ENCODE assay signal across 33 mouse cellular contexts in genomic region chr3:55550962-55551361, GRCm38 (mm10).
DNase-seq lines count a peak whose midpoint lies in the region; ATAC-seq and TF ChIP-seq lines count a peak whose summit lies in the region.
"Had no signal": no experiment of that assay in that cellular context is flagged by ENCODE, and none has a peak within 500 bp of the region (broad histone marks: within the 10 kb centered on the region; RNA-seq: fewer than 3 reads in every experiment).

No protein-coding gene starts in this region.

- H3K4me2 ChIP-seq in intestine, embryonic 14.5 days (ENCODE audit: low read length): no peak overlapping the region
- H3K4me2 ChIP-seq in intestine, postnatal 0 days (replicated peaks; ENCODE audit: low read depth): no peak overlapping the region
- H3K4me2 ChIP-seq: embryonic facial prominence, embryonic 13.5 days; forebrain, embryonic 15.5 days; heart, embryonic 15.5 days; hindbrain, embryonic 14.5 days; intestine, embryonic 15.5 days; midbrain, embryonic 15.5 days; neural tube, embryonic 15.5 days had no signal

- TF ChIP-seq CTCF in intestine, postnatal 0 days (IDR thresholded peaks at IDR 0.05; ENCODE audit: low read depth): no peak

- H3K36me3 ChIP-seq in intestine, embryonic 14.5 days (ENCODE audit: control insufficient read depth, insufficient read depth, low read length): no peaks in the 10 kb centered on the region
- H3K36me3 ChIP-seq in intestine, postnatal 0 days (ENCODE audit: control insufficient read depth, insufficient read depth): no peaks in the 10 kb centered on the region
- H3K36me3 ChIP-seq in embryonic facial prominence, embryonic 10.5 days (replicated peaks): no peaks in the 10 kb centered on the region
- H3K36me3 ChIP-seq: embryonic facial prominence, embryonic 13.5 days; forebrain, embryonic 10.5 days; forebrain, embryonic 15.5 days; G1E; heart, embryonic 15.5 days; intestine, embryonic 15.5 days; midbrain, embryonic 10.5 days; midbrain, embryonic 15.5 days; neural tube, embryonic 15.5 days had no signal

- DNase-seq in embryo, embryonic 10 days (ENCODE audit: low spot score): peak; percentile 44
- no peak for DNase-seq in embryo, embryonic 9.5 days (ENCODE audit: extremely low spot score)
- DNase-seq in intestine, embryonic 14.5 days (ENCODE audit: low spot score): peak; percentile 21
- DNase-seq in embryonic facial prominence, embryonic 10.5 days (ENCODE audit: low spot score): peak; percentile 51
- peak; percentile 60 for DNase-seq in mesoderm, embryonic 11.5 days (ENCODE audit: low read depth, low spot score)
- DNase-seq in layer of hippocampus, postnatal 10 days (ENCODE audit: low spot score in 2 of 2): no peak
- DNase-seq: adrenal gland, postnatal 10 days; cerebellum, adult 9-10 months; gastrocnemius, adult 2 months; heart, postnatal 36 days; kidney, adult 8-10 months; kidney, postnatal 4 days; liver; lung, adult 2 months; lung, postnatal 10 days; right cerebral cortex, adult 18-20 months; spleen, adult 18-20 months; thymus, postnatal 25 days had no signal

- no peak overlapping the region for H3K27ac ChIP-seq in intestine, embryonic 14.5 days (ENCODE audit: low read depth)
- H3K27ac ChIP-seq in intestine, postnatal 0 days (ENCODE audit: low read depth, low read length): no peak overlapping the region
- 0 out of 2 replicates have a peak overlapping the region, but pooled peaks have one; percentile 48 for H3K27ac ChIP-seq in embryonic facial prominence, embryonic 10.5 days (replicated peaks)
- H3K27ac ChIP-seq: embryonic facial prominence, embryonic 13.5 days; forebrain, embryonic 10.5 days; forebrain, embryonic 15.5 days; gastrocnemius, adult 2 months; heart, embryonic 15.5 days; hindbrain, embryonic 14.5 days; intestine, embryonic 15.5 days; kidney, postnatal 0 days; left cerebral cortex, adult 2 months; liver, embryonic 14.5 days; midbrain, embryonic 10.5 days; midbrain, embryonic 15.5 days; neural tube, embryonic 15.5 days had no signal

- H3K4me1 ChIP-seq in intestine, embryonic 14.5 days (replicated peaks; ENCODE audit: control insufficient read depth, insufficient read depth, low read length): no peaks in the 10 kb centered on the region
- H3K4me1 ChIP-seq in intestine, postnatal 0 days (replicated peaks; ENCODE audit: control insufficient read depth, insufficient read depth, low read length): no peaks in the 10 kb centered on the region
- peaks cover 40% of the 10 kb centered on the region for H3K4me1 ChIP-seq in embryonic facial prominence, embryonic 10.5 days
- H3K4me1 ChIP-seq: forebrain, embryonic 10.5 days; forebrain, embryonic 15.5 days; heart, embryonic 15.5 days; intestine, embryonic 15.5 days; midbrain, embryonic 10.5 days; midbrain, embryonic 15.5 days; neural tube, embryonic 15.5 days had no signal

- ATAC-seq in intestine, embryonic 14.5 days (replicated peaks; ENCODE audit: low FRiP score, low TSS enrichment, low read depth): no peak
- no peak for ATAC-seq in intestine, postnatal 0 days
- ATAC-seq: forebrain, embryonic 15.5 days; intestine, embryonic 15.5 days; midbrain, embryonic 15.5 days; Patski had no signal

- H3K4me3 ChIP-seq in intestine, embryonic 14.5 days (ENCODE audit: low read depth, low read length): no peak overlapping the region
- H3K4me3 ChIP-seq in intestine, postnatal 0 days (ENCODE audit: low read depth, low read length): no peak overlapping the region
- no peak overlapping the region for H3K4me3 ChIP-seq in embryonic facial prominence, embryonic 10.5 days
- H3K4me3 ChIP-seq: embryonic facial prominence, embryonic 13.5 days; forebrain, embryonic 10.5 days; forebrain, embryonic 15.5 days; gastrocnemius, adult 2 months; heart, embryonic 15.5 days; intestine, embryonic 15.5 days; left cerebral cortex, adult 2 months; midbrain, embryonic 10.5 days; midbrain, embryonic 15.5 days; neural tube, embryonic 15.5 days had no signal

- no peak overlapping the region for H3K9ac ChIP-seq in intestine, embryonic 14.5 days (ENCODE audit: low read length)
- H3K9ac ChIP-seq in intestine, postnatal 0 days (ENCODE audit: low read depth, low read length): no peak overlapping the region
- H3K9ac ChIP-seq: embryonic facial prominence, embryonic 13.5 days; forebrain, embryonic 15.5 days; heart, embryonic 15.5 days; hindbrain, embryonic 14.5 days; intestine, embryonic 15.5 days; liver, embryonic 14.5 days; midbrain, embryonic 15.5 days; neural tube, embryonic 15.5 days had no signal

- H3K9me3 ChIP-seq in intestine, embryonic 14.5 days (ENCODE audit: control insufficient read depth, low read length): no peaks in the 10 kb centered on the region
- no peaks in the 10 kb centered on the region for H3K9me3 ChIP-seq in intestine, postnatal 0 days (ENCODE audit: control insufficient read depth)
- no peaks in the 10 kb centered on the region for H3K9me3 ChIP-seq in embryonic facial prominence, embryonic 10.5 days
- H3K9me3 ChIP-seq: embryonic facial prominence, embryonic 13.5 days; forebrain, embryonic 10.5 days; forebrain, embryonic 15.5 days; heart, embryonic 15.5 days; intestine, embryonic 15.5 days; midbrain, embryonic 10.5 days; midbrain, embryonic 15.5 days; neural tube, embryonic 15.5 days had no signal

- H3K27me3 ChIP-seq in intestine, embryonic 14.5 days (replicated peaks; ENCODE audit: control insufficient read depth, insufficient read depth, low read length): no peaks in the 10 kb centered on the region
- no peaks in the 10 kb centered on the region for H3K27me3 ChIP-seq in intestine, postnatal 0 days (replicated peaks; ENCODE audit: control insufficient read depth, insufficient read depth, low read length)
- H3K27me3 ChIP-seq in embryonic facial prominence, embryonic 10.5 days (replicated peaks; ENCODE audit: low read depth, poor library complexity, severe bottlenecking): 0 out of 2 replicates have a peak, but pooled peaks cover 3% of the 10 kb centered on the region
- H3K27me3 ChIP-seq: embryonic facial prominence, embryonic 13.5 days; forebrain, embryonic 15.5 days; heart, embryonic 15.5 days; intestine, embryonic 15.5 days; midbrain, embryonic 15.5 days; neural tube, embryonic 15.5 days; Patski had no signal

- 62% methylated on average over 4 of the region's 4 CpGs for WGBS in intestine, embryonic 14.5 days
- WGBS in intestine, postnatal 0 days: 72% methylated on average over 4 of the region's 4 CpGs
- whole genome bisulfite sequencing in embryonic facial prominence, embryonic 10.5 days: 48% methylated on average over 4 of the region's 4 CpGs

Comparison
In these comparisons a context has a peak if more than half of its experiments do, and no peak if none do; other contexts are left out.
1. DNase-seq: peak in embryo, embryonic 10 days (single experiment), intestine, embryonic 14.5 days (single experiment), embryonic facial prominence, embryonic 10.5 days (single experiment) and mesoderm, embryonic 11.5 days (single experiment); none in embryo, embryonic 9.5 days (single experiment) and layer of hippocampus, postnatal 10 days (0 of 2).